Mouse (Mus musculus) kidney, postnatal 4 days (tissue): ENCODE data around the gene Gm19684.
A peak's percentile ranks its signal among the peaks of the same experiment; 100 is the strongest.
"Not testable (repeated sequence)": the region's sequence is repeated elsewhere in the genome, so short reads cannot be mapped to it uniquely, and the experiment has no call there.

Source experiments
- DNase-seq, 2 experiments: peaks; one replicate each; pipeline ENCODE4 v3.0.0; 2021; ENCODE audit warnings: mixed read lengths in 2 of 2

Gene Gm19684

GRCm38 (mm10) chr17:36131516-36132265 is 10.2 kb downstream of the Gm19684 start:
- no peak for DNase-seq

GRCm38 (mm10) chr17:36135421-36136231 is 14.1 kb downstream of the Gm19684 start:
- not testable (repeated sequence) for DNase-seq

GRCm38 (mm10) chr17:36136299-36136848 is 14.9 kb downstream of the Gm19684 start:
- DNase-seq, result not testable (repeated sequence)

GRCm38 (mm10) chr17:36145111-36145860 is 23.8 kb downstream of the Gm19684 start:
- peak in 1 of 2 experiments; percentile 29 for DNase-seq

- peak in 1 of 2 experiments; percentile 14 for DNase-seq
Observed at GRCm38 (mm10) chr17:36145861-36146156, 24.3 kb downstream of the Gm19684 start.

- DNase-seq, result not testable (repeated sequence)
Observed at GRCm38 (mm10) chr17:36146937-36147336, 25.5 kb downstream of the Gm19684 start.

GRCm38 (mm10) chr17:36148468-36148867 is 27.0 kb downstream of the Gm19684 start:
- not testable (repeated sequence) for DNase-seq

- not testable (repeated sequence) for DNase-seq
Observed at GRCm38 (mm10) chr17:36151200-36151599, 29.7 kb downstream of the Gm19684 start.

- no peak for DNase-seq
Observed at GRCm38 (mm10) chr17:36154271-36155149, 33.0 kb downstream of the Gm19684 start.

GRCm38 (mm10) chr17:36157782-36158181 is 36.3 kb downstream of the Gm19684 start:
- peak in 1 of 2 experiments; percentile 15 for DNase-seq

- not testable (repeated sequence) for DNase-seq
Observed at GRCm38 (mm10) chr17:36158264-36158663, 36.8 kb downstream of the Gm19684 start.

- peak in 1 of 2 experiments; percentile 3 for DNase-seq
Observed at GRCm38 (mm10) chr17:36161129-36162051, 39.9 kb downstream of the Gm19684 start.

- not testable (repeated sequence) for DNase-seq
Observed at GRCm38 (mm10) chr17:36166901-36167300, 45.4 kb downstream of the Gm19684 start.

GRCm38 (mm10) chr17:36167306-36168038 is 46.0 kb downstream of the Gm19684 start:
- no peak for DNase-seq

- DNase-seq, result peak in 1 of 2 experiments; percentile 18
Observed at GRCm38 (mm10) chr17:36168039-36168652, 46.7 kb downstream of the Gm19684 start, which contains the start of gene Gm8909. Gene Gm8909 (minus strand): TSS chr17:36168537.

- not testable (repeated sequence) for DNase-seq
Observed at GRCm38 (mm10) chr17:36169094-36169493, 47.6 kb downstream of the Gm19684 start.

GRCm38 (mm10) chr17:36169753-36170152 is 48.3 kb downstream of the Gm19684 start:
- DNase-seq, result no peak

GRCm38 (mm10) chr17:36170287-36170814 is 48.9 kb downstream of the Gm19684 start:
- no peak for DNase-seq

GRCm38 (mm10) chr17:36176132-36176531 is 54.7 kb downstream of the Gm19684 start:
- DNase-seq, result not testable (repeated sequence)
